Mouse (Mus musculus) monocyte, adult 59 days (primary cell): Measurements from ENCODE around the gene Foxp2. TPM values are rescaled to one million over a fixed set of nuclear protein-coding genes. Genes with fewer than 3 reads are reported as not detected.

Experiments used
- total RNA-seq, 2 experiments: library from RNA; stranded (reverse); gene quantifications; one replicate each; pipeline ENCODE4 v1.2.4; 2023

Gene Foxp2
- total RNA-seq = not detected

DNA sequence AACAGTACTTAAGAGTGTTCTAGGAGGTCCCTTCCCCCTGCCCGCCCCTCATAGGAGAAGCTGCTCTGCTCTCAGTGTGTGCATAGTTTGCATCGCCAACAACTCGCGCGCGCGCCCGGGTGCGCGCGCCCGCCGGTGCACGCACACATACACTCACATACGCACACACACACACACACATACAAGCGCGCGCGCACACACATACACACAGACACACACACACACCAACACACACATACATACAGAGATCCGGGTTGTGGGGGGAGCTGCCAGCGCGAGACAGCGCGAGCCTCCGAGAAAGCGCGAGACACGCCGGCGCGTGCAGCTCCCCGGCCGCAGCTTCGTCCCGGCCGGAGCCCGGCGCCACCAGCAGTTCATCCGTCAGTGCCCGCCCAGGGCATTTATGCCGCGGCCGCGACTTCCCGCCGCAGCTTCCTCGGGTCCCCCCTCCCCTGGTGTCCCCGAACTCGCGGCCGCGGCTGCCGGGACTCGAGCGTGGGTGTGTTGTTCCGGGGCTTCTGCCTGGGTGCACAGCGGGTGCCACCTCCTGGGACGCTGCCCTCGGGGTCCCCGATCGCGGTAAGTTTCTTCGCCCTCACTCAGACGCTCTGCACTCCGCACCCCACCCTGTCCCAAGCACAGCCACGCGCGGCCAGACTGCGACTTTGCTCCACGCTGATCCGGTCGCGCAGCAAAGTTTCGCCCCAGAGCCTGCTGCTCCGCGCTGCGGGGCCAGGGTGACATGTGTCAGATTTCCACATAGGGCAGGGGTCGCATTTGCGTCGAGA is at the start of gene Foxp2:
Gene Foxp2, plus strand, starts transcription at position 167 of the 788 bp plus-strand sequence.

Other genes starting within 250 kb of the Foxp2 start
- not detected for gene Ppp1r3a, start 146.1 kb upstream of the Foxp2 start, total RNA-seq